Mouse (Mus musculus) lung, embryonic 16.5 days (tissue): ENCODE results near the gene Kcnc1. TPM values are rescaled to one million over a fixed set of nuclear protein-coding genes. Genes with fewer than 3 reads are reported as not detected.

ENCODE experiments used
- ATAC-seq: fragments of 200-750 bp; cut with Nextera tagmentation; 2 replicates; pipeline ENCODE4 v1.8.0; 2017; ENCODE audit warnings: low read depth, mild to moderate bottlenecking, moderate library complexity
- H3K27ac ChIP-seq: fragments of 300-500 bp; sonication (generic); 2 replicates; pipeline ENCODE4 v1.5.1; 2014; ENCODE audit warnings: mild to moderate bottlenecking, control low read depth, low read length
- H3K27me3 ChIP-seq: fragments of 300-500 bp; sonication (generic); 2 replicates; pipeline ENCODE4 v1.6.1; 2014; ENCODE audit warnings: low read depth, low read length, mixed read lengths; ENCODE audit not compliant: control insufficient read depth, insufficient read depth
- H3K36me3 ChIP-seq: fragments of 300-500 bp; sonication (generic); 2 replicates; pipeline ENCODE4 v1.6.1; 2014; ENCODE audit warnings: low read length; ENCODE audit not compliant: control insufficient read depth, insufficient read depth
- H3K4me1 ChIP-seq: fragments of 300-500 bp; sonication (generic); replicated peaks from 2 replicates; pipeline ENCODE4 v1.6.1; 2014; ENCODE audit warnings: low read length, mixed read lengths; ENCODE audit not compliant: control insufficient read depth, insufficient read depth
- H3K4me2 ChIP-seq: fragments of 300-500 bp; sonication (generic); 2 replicates; pipeline ENCODE4 v1.6.1; 2014; ENCODE audit warnings: low read depth, low read length, control low read depth
- H3K4me3 ChIP-seq: fragments of 300-500 bp; sonication (generic); 2 replicates; pipeline ENCODE4 v1.5.1; 2014; ENCODE audit warnings: mild to moderate bottlenecking, low read length, control low read depth
- H3K9ac ChIP-seq: fragments of 300-500 bp; sonication (generic); 2 replicates; pipeline ENCODE4 v1.6.1; 2014; ENCODE audit warnings: low read length, control low read depth
- H3K9me3 ChIP-seq: fragments of 300-500 bp; sonication (generic); 2 replicates; pipeline ENCODE4 v1.6.1; 2016; ENCODE audit warnings: low read length; ENCODE audit not compliant: control insufficient read depth
- WGBS: fragments of 180-500 bp; shearing (Covaris S2); extraction: QIAGEN DNeasy Blood & Tissue Kit; methylation state at CpG from one replicate; pipeline ENCODE4 v1.1.7; 2014; 5-methylcytosine and 5-hydroxymethylcytosine counted together
- polyA plus RNA-seq: library from polyadenylated mRNA; unstranded; fragments of >200 nt; fragmentation: Nextera tagmentation; extraction: Ambion mirVana; gene quantifications from 2 replicates; pipeline ENCODE4 v1.2.1, GENCODE M21; 2015

Kcnc1 gene
- polyA plus RNA-seq, 1 experiment from 2014 or later, result 0.30 TPM

- no peaks in the 10 kb centered on the region for H3K36me3 ChIP-seq
- H3K9ac ChIP-seq, result no peak overlapping the region
- H3K4me2 ChIP-seq, result no peak overlapping the region
- 88% methylated on average over 1 of the region's 1 CpGs for WGBS
- H3K9me3 ChIP-seq, result no peaks in the 10 kb centered on the region
- no peaks in the 10 kb centered on the region for H3K4me1 ChIP-seq
- no peak overlapping the region for H3K4me3 ChIP-seq
- H3K27me3 ChIP-seq, result no peaks in the 10 kb centered on the region
- no peak for ATAC-seq
- no peak overlapping the region for H3K27ac ChIP-seq
Observed at GRCm38 (mm10) chr7:46365810-46366209, 30.5 kb upstream of the Kcnc1 start.

- H3K27ac ChIP-seq, result no peak overlapping the region
- ATAC-seq, result no peak
- H3K27me3 ChIP-seq, result peaks cover 20% of the 10 kb centered on the region
- H3K4me2 ChIP-seq, result no peak overlapping the region
- H3K9ac ChIP-seq, result no peak overlapping the region
- H3K4me3 ChIP-seq, result no peak overlapping the region
- WGBS, result 66% methylated on average over 4 of the region's 4 CpGs
- H3K9me3 ChIP-seq, result no peaks in the 10 kb centered on the region
- no peaks in the 10 kb centered on the region for H3K4me1 ChIP-seq
- no peaks in the 10 kb centered on the region for H3K36me3 ChIP-seq
Observed at GRCm38 (mm10) chr7:46371104-46371503, 25.2 kb upstream of the Kcnc1 start.

- H3K4me2 ChIP-seq, result no peak within 1 kb of the TSS
- no peak within 1 kb of the TSS for H3K4me3 ChIP-seq
- H3K9ac ChIP-seq, result no peak within 1 kb of the TSS
- no peaks in the 10 kb centered on the region for H3K4me1 ChIP-seq
- H3K27me3 ChIP-seq, result peaks cover 58% of the 10 kb centered on the region
- no peak for ATAC-seq
- H3K9me3 ChIP-seq, result no peaks in the 10 kb centered on the region
- H3K36me3 ChIP-seq, result no peaks in the 10 kb centered on the region
- 5% methylated on average over 44 of the region's 44 CpGs for WGBS
- no peak within 1 kb of the TSS for H3K27ac ChIP-seq
Observed at GRCm38 (mm10) chr7:46376172-46377007, 19.9 kb upstream of the Kcnc1 start, which contains the start of gene Myod1. TSS of gene Myod1 (plus strand) at chr7:46376474.

- Histone ChIP-seq H3K4me1 (no peaks in the 10 kb centered on the region), H3K4me2 (no peak overlapping the region), H3K27me3 (peaks cover 58% of the 10 kb centered on the region), H3K9me3 (no peaks in the 10 kb centered on the region), H3K9ac (no peak overlapping the region), H3K27ac (no peak overlapping the region), H3K36me3 (no peaks in the 10 kb centered on the region), H3K4me3 (no peak overlapping the region)
- 1% methylated on average over 28 of the region's 33 CpGs for WGBS
- no peak; the same call in 1 of the 2 replicates for ATAC-seq
Observed at GRCm38 (mm10) chr7:46377008-46377346, 19.3 kb upstream of the Kcnc1 start.

GRCm38 (mm10) chr7:46378123-46378522 is 18.2 kb upstream of the Kcnc1 start:
- Histone ChIP-seq H3K4me2 (no peak overlapping the region), H3K4me1 (no peaks in the 10 kb centered on the region), H3K9me3 (no peaks in the 10 kb centered on the region), H3K36me3 (no peaks in the 10 kb centered on the region), H3K27me3 (peaks cover 58% of the 10 kb centered on the region), H3K4me3 (no peak overlapping the region), H3K9ac (no peak overlapping the region), H3K27ac (no peak overlapping the region)
- no peak for ATAC-seq
- WGBS, result 3% methylated on average over 22 of the region's 22 CpGs

GRCm38 (mm10) chr7:46378983-46379382 is 17.3 kb upstream of the Kcnc1 start:
- Histone ChIP-seq H3K4me2 (no peak overlapping the region), H3K27me3 (peaks cover 58% of the 10 kb centered on the region), H3K4me3 (no peak overlapping the region), H3K9ac (no peak overlapping the region), H3K36me3 (no peaks in the 10 kb centered on the region), H3K27ac (no peak overlapping the region), H3K4me1 (no peaks in the 10 kb centered on the region), H3K9me3 (no peaks in the 10 kb centered on the region)
- WGBS, result 6% methylated on average over 16 of the region's 16 CpGs
- ATAC-seq, result no peak

GRCm38 (mm10) chr7:46380625-46381024 is 15.7 kb upstream of the Kcnc1 start:
- Histone ChIP-seq H3K4me3 (no peak overlapping the region), H3K27me3 (peaks cover 43% of the 10 kb centered on the region), H3K4me2 (no peak overlapping the region), H3K36me3 (no peaks in the 10 kb centered on the region), H3K9me3 (no peaks in the 10 kb centered on the region), H3K27ac (no peak overlapping the region), H3K4me1 (no peaks in the 10 kb centered on the region), H3K9ac (no peak overlapping the region)
- 59% methylated on average over 9 of the region's 9 CpGs for WGBS
- ATAC-seq, result no peak

GRCm38 (mm10) chr7:46387430-46387829 is 8.9 kb upstream of the Kcnc1 start:
- Histone ChIP-seq H3K36me3 (no peaks in the 10 kb centered on the region), H3K4me1 (no peaks in the 10 kb centered on the region), H3K9me3 (no peaks in the 10 kb centered on the region), H3K9ac (no peak overlapping the region), H3K4me3 (no peak overlapping the region), H3K27me3 (no peaks in the 10 kb centered on the region), H3K27ac (no peak overlapping the region), H3K4me2 (no peak overlapping the region)
- WGBS, result 77% methylated on average over 3 of the region's 3 CpGs
- ATAC-seq, result no peak

- H3K4me3 ChIP-seq, result no peak overlapping the region
- H3K27ac ChIP-seq, result no peak overlapping the region
- ATAC-seq, result no peak
- H3K9me3 ChIP-seq, result no peaks in the 10 kb centered on the region
- no peaks in the 10 kb centered on the region for H3K36me3 ChIP-seq
- no peak overlapping the region for H3K4me2 ChIP-seq
- no peak overlapping the region for H3K9ac ChIP-seq
- 71% methylated on average over 10 of the region's 10 CpGs for WGBS
- peaks cover 12% of the 10 kb centered on the region for H3K27me3 ChIP-seq
- no peaks in the 10 kb centered on the region for H3K4me1 ChIP-seq
Observed at GRCm38 (mm10) chr7:46389456-46390085, 6.7 kb upstream of the Kcnc1 start.
